Mouse (Mus musculus) adrenal gland, adult 10 weeks (tissue): ENCODE data around the gene Amdhd1. TPM values are rescaled to one million over a fixed set of nuclear protein-coding genes. Genes with fewer than 3 reads are reported as not detected.

Experiments used
- polyA plus RNA-seq: library from polyadenylated mRNA; stranded (reverse); fragments of 350-450 nt; fragmentation: Illumina TruSeq; extraction: RNeasy Lipid Tissue Mini Kit (QIAGEN cat#74804); gene quantifications from one replicate; pipeline ENCODE4 v1.2.3, GENCODE M21; 2014; ENCODE audit warnings: low read depth, low replicate concordance

The Amdhd1 gene
- not detected for polyA plus RNA-seq

DNA sequence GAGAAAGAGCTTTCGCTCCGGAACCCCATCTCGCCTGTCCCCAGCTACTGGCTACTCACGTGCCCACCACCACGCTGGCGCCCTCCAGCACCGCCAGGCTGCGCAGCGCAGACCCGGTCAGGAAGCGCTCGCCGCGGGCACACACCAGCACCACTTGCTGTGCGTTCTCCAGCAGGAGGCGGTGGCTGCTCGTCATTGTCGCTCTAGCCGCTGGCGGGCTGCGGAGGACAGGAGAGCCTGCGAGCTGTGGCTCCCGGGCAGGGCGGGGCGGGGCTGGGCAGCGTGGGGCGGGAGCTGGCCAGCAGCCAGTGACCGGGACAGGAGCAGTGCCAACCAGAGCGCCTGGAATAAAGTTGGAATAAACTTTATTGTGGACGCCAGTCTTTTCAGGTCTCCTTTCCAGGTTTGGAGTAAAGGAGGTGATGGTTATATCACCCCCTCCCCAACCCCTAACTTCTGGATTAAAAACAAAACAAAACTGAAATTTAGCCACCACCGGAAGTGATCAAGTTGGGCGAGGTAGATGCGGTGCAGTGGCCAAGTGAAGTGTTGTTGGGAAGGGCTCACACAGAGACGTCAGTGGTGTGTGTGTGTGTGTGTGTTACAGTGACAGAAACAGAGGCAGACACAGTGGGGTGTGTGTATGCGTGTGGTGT lies at the start of gene Amdhd1:
TSS of gene Amdhd1 (minus strand) at position 259 of the 656 bp plus-strand sequence.

DNA sequence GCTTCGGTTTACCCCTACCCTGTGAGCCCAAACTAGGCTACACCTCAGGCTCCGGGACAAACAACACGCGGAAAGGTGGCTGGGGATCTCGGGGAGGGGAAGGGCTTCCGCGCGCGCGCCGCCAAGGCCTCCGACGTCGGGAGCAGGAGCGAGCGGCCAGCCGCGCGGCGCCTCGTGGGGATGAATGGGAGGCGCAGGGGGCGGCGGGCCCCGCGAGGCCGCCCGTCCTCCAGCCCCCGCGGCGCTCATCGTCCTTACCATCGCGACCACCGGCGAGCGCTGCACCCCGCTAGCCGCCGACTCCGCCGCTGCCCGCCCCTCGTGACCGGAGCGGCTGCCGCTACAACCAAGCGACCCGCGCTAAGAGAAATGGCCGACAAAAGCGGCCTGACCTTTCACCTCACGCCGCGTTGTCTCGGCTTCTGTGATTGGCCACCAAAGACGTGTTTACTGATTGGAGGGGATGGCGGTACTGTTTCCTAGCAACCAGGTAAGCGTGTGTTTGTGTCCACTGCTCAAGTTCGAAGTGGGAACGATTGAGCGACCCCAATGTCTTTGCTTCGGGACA lies 49.5 kb upstream of the Amdhd1 start, which contains the start of gene Snrpf:
TSS of gene Snrpf (minus strand) at position 426 of the 568 bp plus-strand sequence.

DNA sequence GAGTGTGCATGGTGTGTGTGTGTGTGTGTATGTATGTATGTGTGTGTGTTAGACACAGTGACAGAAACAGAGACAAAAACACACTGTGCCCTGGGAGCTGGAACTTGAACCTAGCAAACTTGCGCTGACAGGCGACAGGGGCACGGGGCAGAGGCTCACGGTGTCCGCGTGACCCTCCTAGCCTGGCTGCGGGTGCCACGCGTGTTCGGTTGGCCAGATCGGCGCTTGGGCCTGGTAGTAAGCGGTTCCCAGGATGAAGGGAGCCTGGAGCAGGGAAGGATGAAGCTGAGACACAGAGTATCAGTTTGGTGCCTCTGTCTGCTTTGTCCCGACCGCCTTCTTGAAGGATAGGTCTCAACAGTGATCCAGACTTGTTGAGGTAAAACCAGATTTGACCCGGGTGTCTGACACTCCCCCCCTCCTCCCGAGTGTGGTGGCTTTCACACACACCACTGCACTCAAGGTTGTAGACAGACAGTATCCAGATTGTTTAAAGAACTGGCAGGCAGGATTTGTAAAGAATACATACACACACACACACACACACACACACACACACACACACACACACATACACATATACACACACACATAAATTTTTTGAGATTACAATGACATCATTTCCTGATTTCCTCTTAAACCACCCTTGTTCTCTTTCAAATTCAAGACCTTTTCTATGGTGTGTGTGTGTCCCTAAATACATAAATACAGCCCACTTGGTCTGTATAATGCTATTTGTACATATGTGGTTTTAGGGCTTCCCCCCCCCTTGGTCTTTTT lies 788 bp upstream of the Amdhd1 start, which contains the start of gene Ccdc38:
TSS of gene Ccdc38 (plus strand) at position 202 of the 780 bp plus-strand sequence.

DNA sequence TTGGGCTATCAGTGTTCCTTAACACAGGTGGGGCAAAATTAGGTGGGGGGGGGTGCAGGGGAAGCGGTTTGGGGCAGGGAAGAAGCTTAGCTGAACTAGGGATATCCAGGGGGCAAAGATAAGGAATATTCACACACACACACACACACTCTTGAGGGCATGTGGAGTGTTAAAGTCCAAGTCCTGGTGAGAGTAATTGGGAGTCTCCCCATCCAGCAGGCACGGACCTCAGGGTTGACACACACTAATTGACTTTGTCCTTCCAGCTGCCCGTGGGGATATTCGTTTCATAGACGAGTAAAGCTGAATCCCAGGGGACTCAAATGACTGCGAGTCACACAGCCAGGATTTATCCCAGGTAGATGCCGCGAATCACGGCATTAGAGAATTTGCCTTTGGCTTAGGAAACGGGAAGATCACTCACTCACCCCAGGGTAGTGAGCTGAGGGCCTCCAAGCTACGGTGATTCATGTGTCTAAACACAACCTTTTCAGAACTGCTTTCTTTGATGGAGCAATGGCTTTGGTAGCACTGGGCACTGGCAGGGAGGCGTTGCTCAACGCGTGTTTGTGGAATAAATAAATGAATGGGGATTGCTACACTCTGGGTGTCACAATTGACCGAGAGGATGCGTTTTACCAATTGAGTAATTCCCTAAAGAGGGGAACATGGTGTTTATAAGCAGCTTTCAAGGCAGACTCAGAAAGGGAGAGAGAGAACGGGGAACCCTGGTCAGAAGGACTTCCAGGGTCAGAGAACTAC lies 51.6 kb downstream of the Amdhd1 start, which contains the start of gene Hal:
TSS of gene Hal (plus strand) at position 703 of the 762 bp plus-strand sequence.

Other genes starting within 250 kb of the Amdhd1 start
- 36.2 TPM for gene Elk3, start 228.9 kb downstream of the Amdhd1 start, polyA plus RNA-seq
- 42.7 TPM for gene Lta4h, start 86.6 kb downstream of the Amdhd1 start, polyA plus RNA-seq
- gene Hal, start 51.3 kb downstream of the Amdhd1 start, polyA plus RNA-seq, result not detected
- not detected for gene Ccdc38, start 599 bp upstream of the Amdhd1 start, polyA plus RNA-seq
- gene Snrpf, start 49.7 kb upstream of the Amdhd1 start, polyA plus RNA-seq, result 38.8 TPM
- 31.3 TPM for gene Ntn4, start 100.6 kb upstream of the Amdhd1 start, polyA plus RNA-seq